Mouse (Mus musculus) hindbrain, embryonic 16.5 days (tissue): ENCODE results near the gene Ofd1. TPM values are rescaled to one million over a fixed set of nuclear protein-coding genes. Genes with fewer than 3 reads are reported as not detected.

ENCODE experiments used
- ATAC-seq: fragments of 200-750 bp; cut with Nextera tagmentation; 2 replicates; pipeline ENCODE4 v1.8.0; 2017; ENCODE audit warnings: moderate TSS enrichment, moderate library complexity
- H3K27ac ChIP-seq: fragments of 300-500 bp; sonication (generic); 2 replicates; pipeline ENCODE4 v1.5.1; 2014; ENCODE audit warnings: low read depth, mild to moderate bottlenecking, control low read depth, low read length, moderate library complexity
- H3K27me3 ChIP-seq: fragments of 300-500 bp; sonication (generic); replicated peaks from 2 replicates; pipeline ENCODE4 v1.6.1; 2014; ENCODE audit warnings: low read length; ENCODE audit not compliant: control insufficient read depth, insufficient read depth
- H3K36me3 ChIP-seq: fragments of 300-500 bp; sonication (generic); 2 replicates; pipeline ENCODE4 v1.6.1; 2014; ENCODE audit warnings: mild to moderate bottlenecking, low read length, moderate library complexity, mixed read lengths; ENCODE audit not compliant: control insufficient read depth, insufficient read depth
- H3K4me1 ChIP-seq: fragments of 300-500 bp; sonication (generic); 2 replicates; pipeline ENCODE4 v1.6.1; 2014; ENCODE audit warnings: low read depth, low read length; ENCODE audit not compliant: control insufficient read depth, insufficient read depth
- H3K4me2 ChIP-seq: fragments of 300-500 bp; sonication (generic); 2 replicates; pipeline ENCODE4 v1.6.1; 2014; ENCODE audit warnings: mild to moderate bottlenecking, low read length, control low read depth, moderate library complexity
- H3K4me3 ChIP-seq: fragments of 300-500 bp; sonication (generic); 2 replicates; pipeline ENCODE4 v1.5.1; 2014; ENCODE audit warnings: mild to moderate bottlenecking, low read length, control low read depth, moderate library complexity
- H3K9ac ChIP-seq: fragments of 300-500 bp; sonication (generic); 2 replicates; pipeline ENCODE4 v1.6.1; 2014; ENCODE audit warnings: low read depth, mild to moderate bottlenecking, control low read depth, low read length, moderate library complexity
- H3K9me3 ChIP-seq: fragments of 300-500 bp; sonication (generic); 2 replicates; pipeline ENCODE4 v1.6.1; 2014; ENCODE audit warnings: mild to moderate bottlenecking, low read length, moderate library complexity; ENCODE audit not compliant: control insufficient read depth
- WGBS: fragments of 180-500 bp; shearing (Covaris S2); extraction: QIAGEN DNeasy Blood & Tissue Kit; methylation state at CpG from one replicate; pipeline ENCODE4 v1.1.7; 2014; 5-methylcytosine and 5-hydroxymethylcytosine counted together
- polyA plus RNA-seq: library from polyadenylated mRNA; unstranded; fragments of >200 nt; fragmentation: Nextera tagmentation; extraction: Ambion mirVana; gene quantifications from 2 replicates; pipeline ENCODE4 v1.2.1, GENCODE M21; 2015

Gene Ofd1
- polyA plus RNA-seq, 1 experiment from 2014 or later, result 5.6 TPM

- 24% methylated on average over 6 of the region's 6 CpGs for WGBS
- Histone ChIP-seq H3K36me3 (no peaks in the 10 kb centered on the region), H3K27ac (no peak overlapping the region), H3K9me3 (no peaks in the 10 kb centered on the region), H3K4me3 (no peak overlapping the region), H3K9ac (no peak overlapping the region), H3K4me1 (no peaks in the 10 kb centered on the region), H3K27me3 (no peaks in the 10 kb centered on the region), H3K4me2 (no peak overlapping the region)
- ATAC-seq, result peak; percentile 56; the same call in 1 of the 2 replicates
Measured at GRCm38 (mm10) chrX:166351790-166352189, 88.7 kb downstream of the Ofd1 start.

- H3K27ac ChIP-seq, result peak overlapping the region; percentile 44; the same call in 1 of the 2 replicates
- no peaks in the 10 kb centered on the region for H3K36me3 ChIP-seq
- H3K27me3 ChIP-seq, result no peaks in the 10 kb centered on the region
- H3K9me3 ChIP-seq, result no peaks in the 10 kb centered on the region
- ATAC-seq, result no peak
- H3K4me3 ChIP-seq, result peak overlapping the region; percentile 36
- H3K9ac ChIP-seq, result no peak overlapping the region
- 43% methylated on average over 4 of the region's 4 CpGs for WGBS
- no peaks in the 10 kb centered on the region for H3K4me1 ChIP-seq
- H3K4me2 ChIP-seq, result peak overlapping the region; percentile 48
Measured at GRCm38 (mm10) chrX:166348634-166349033, 91.9 kb downstream of the Ofd1 start.

GRCm38 (mm10) chrX:166348086-166348485 is 92.4 kb downstream of the Ofd1 start:
- no peak for ATAC-seq
- H3K9ac ChIP-seq, result peak overlapping the region; percentile 31; the same call in 1 of the 2 replicates
- H3K9me3 ChIP-seq, result no peaks in the 10 kb centered on the region

GRCm38 (mm10) chrX:166344228-166345015 is 96.1 kb downstream of the Ofd1 start:
- 18% methylated on average over 10 of the region's 10 CpGs for WGBS
- H3K9me3 ChIP-seq, result no peaks in the 10 kb centered on the region
- peak; percentile 93 for ATAC-seq
- peak overlapping the region; percentile 57 for H3K9ac ChIP-seq
- no peaks in the 10 kb centered on the region for H3K36me3 ChIP-seq
- H3K4me3 ChIP-seq, result peak overlapping the region; percentile 47
- H3K27me3 ChIP-seq, result no peaks in the 10 kb centered on the region
- H3K27ac ChIP-seq, result peak overlapping the region; percentile 81
- H3K4me1 ChIP-seq, result no peaks in the 10 kb centered on the region
- H3K4me2 ChIP-seq, result peak overlapping the region; percentile 45

More at GRCm38 (mm10) chrX:166348086-166348485, 92.4 kb downstream of the Ofd1 start:
- Histone ChIP-seq H3K4me2 (peak overlapping the region; percentile 48), H3K4me1 (no peaks in the 10 kb centered on the region), H3K4me3 (peak overlapping the region; percentile 36), H3K36me3 (no peaks in the 10 kb centered on the region), H3K27me3 (no peaks in the 10 kb centered on the region), H3K27ac (peak overlapping the region; percentile 17; the same call in 1 of the 2 replicates)
- 34% methylated on average over 6 of the region's 6 CpGs for WGBS

DNA sequence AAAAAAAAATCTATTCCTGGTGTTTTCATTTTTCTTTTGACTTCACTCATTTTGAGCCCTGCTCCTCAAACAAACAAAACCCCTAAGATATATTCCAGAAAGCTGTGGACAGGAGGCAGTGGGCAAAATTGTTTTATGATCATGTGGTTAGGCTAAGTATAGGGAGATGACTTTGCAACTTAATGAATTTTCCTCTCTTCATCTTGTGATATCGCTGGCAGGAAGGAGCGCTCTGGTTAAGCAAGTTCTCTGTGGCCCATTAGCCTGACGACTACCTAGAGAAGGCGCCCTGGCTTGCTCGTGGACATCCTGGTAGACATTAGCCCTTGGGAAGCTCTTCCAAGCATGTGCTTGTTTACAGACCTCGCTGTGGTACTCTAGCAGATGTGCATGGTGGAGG is 98.7 kb downstream of the Ofd1 start:
- no peak for ATAC-seq
- Histone ChIP-seq H3K36me3 (no peaks in the 10 kb centered on the region), H3K4me3 (no peak overlapping the region), H3K4me1 (no peaks in the 10 kb centered on the region), H3K27me3 (no peaks in the 10 kb centered on the region), H3K4me2 (no peak overlapping the region), H3K27ac (no peak overlapping the region), H3K9ac (no peak overlapping the region), H3K9me3 (no peaks in the 10 kb centered on the region)
- WGBS, result 76% methylated on average over 6 of the region's 6 CpGs

Other genes starting within 250 kb of the Ofd1 start
- gene Gpm6b, start 201.8 kb downstream of the Ofd1 start, polyA plus RNA-seq, result 303 and 312 TPM in 2 replicates
- gene Trappc2, start 130 bp downstream of the Ofd1 start, polyA plus RNA-seq, result 87.1 and 100 TPM in 2 replicates
- 45.1 and 53.5 TPM in 2 replicates for gene Rab9, start 39.2 kb upstream of the Ofd1 start, polyA plus RNA-seq
- gene Tceanc, start 77.9 kb upstream of the Ofd1 start, polyA plus RNA-seq, result 3.9 and 5.6 TPM in 2 replicates
- gene Egfl6, start 145.0 kb upstream of the Ofd1 start, polyA plus RNA-seq, result 4.8 and 5.3 TPM in 2 replicates